Mouse (Mus musculus) ovary, postnatal 36 days (tissue): Measurements from ENCODE around the gene Serf2.

Source experiments
- DNase-seq: peaks from one replicate; pipeline ENCODE4 v3.0.0; 2022; ENCODE audit warnings: low spot score, mixed read lengths

Gene Serf2

DNA sequence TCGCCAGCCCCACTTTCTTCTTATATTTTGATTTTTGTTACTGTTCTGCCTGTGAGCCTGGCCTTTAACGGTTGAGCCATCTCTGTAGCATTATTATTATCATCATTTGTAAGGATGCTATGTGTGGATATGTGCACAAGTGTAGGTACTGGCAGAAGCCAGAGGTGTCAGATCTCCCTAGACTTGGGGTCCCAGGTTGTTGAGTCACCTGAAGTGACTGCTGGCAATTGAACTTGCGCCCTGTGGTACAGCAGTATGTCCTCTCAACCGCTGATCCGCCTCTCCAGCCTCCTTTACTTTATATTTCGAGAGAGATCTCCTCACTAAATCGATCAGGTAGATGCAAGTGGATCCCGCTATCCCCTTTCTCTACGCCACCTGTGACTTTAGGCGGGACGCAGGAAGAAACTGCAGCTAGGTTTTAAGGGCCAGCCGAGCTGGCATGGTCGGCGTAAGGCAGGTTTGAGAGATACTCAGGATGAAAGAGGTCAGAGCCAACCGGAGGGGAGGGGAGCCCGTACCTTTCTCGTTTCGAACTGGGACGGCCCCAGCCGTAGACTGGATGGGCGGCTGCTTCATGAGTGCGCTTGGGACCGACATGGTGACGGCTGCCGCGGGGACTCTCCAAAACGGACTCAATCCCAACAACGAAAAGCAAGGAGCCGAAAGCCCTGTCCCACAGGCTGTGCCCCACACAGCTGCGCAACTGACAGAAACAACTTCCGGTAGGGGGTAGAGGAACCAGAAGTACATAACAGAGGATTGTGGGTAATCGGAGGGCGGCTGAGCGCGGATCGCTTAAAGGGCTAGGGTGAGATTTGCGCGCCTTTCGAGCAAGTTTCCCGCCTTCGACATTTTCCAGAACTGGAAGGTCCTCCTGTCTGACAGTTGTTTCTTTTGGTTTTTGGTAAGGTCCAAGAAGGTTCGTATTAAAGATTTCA lies 57.2 kb downstream of the Serf2 start, which contains the start of the genes Mfap1a and Wdr76:
Gene Mfap1a (minus strand): TSS at position 724 of the 941 bp plus-strand sequence.
Gene Wdr76 (plus strand): TSS at position 782 of the 941 bp plus-strand sequence.
- DNase-seq: peak; percentile 75

DNA sequence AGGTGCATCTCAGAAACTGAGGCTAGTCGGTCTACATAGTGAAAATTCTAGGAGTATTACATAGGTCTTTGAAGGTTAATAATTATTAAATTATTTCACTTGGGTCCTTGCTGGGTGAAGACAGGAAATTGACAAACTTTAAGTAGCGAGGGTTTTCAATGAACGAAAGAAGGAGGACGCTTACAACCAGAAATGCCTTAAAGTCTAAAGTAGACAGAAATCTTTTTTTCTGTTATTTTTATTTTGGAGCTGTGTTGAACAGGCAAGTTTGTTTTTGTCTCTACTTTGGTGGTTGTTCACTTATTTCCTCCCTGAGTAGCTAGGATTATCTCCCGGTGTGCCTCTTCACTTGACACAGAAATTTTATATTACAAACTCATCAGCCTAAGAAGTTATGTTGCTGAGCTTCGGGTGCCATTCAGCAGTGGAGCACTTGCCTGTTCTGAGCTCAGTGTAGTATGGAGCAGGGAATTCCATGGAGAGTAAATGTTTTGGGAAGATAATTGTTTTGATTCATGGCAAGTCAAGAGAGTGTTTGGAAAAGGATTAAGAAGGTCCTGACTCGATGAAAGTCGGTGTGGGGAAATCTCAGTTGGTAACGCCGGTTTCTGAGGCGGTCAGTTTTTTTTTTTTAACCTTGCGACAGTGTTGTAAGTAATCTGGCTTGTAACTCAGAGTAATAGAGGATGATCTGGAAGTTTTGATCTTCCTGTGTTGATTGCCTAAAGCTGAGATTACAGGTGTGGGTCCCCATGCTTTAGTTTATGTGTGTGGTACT lies 58.4 kb downstream of the Serf2 start:
- DNase-seq: no peak
